Mouse (Mus musculus) spleen, adult 18-20 months (tissue): ENCODE data around the gene Gm21671.
"Not testable (repeated sequence)": the region's sequence is repeated elsewhere in the genome, so short reads cannot be mapped to it uniquely, and the experiment has no call there.

ENCODE experiments used
- DNase-seq, 2 experiments: peaks; one replicate each; pipeline ENCODE4 v3.0.0; 2022; ENCODE audit warnings: mixed read lengths in 2 of 2

The Gm21671 gene

GRCm38 (mm10) chr5:25954317-25954716, at the start of gene Gm21671:
TSS of gene Gm21671 (minus strand) at chr5:25954417.
- not testable (repeated sequence) for DNase-seq

GRCm38 (mm10) chr5:25988550-25988949, 34.3 kb upstream of the Gm21671 start, which contains the start of gene Gm21698:
TSS of gene Gm21698 (minus strand) at chr5:25988650.
- DNase-seq = not testable (repeated sequence)

- not testable (repeated sequence) for DNase-seq
Observed at GRCm38 (mm10) chr5:25972563-25972962, 18.3 kb upstream of the Gm21671 start, which contains the start of gene Gm21680. TSS of gene Gm21680 (minus strand) at chr5:25972663.

DNA sequence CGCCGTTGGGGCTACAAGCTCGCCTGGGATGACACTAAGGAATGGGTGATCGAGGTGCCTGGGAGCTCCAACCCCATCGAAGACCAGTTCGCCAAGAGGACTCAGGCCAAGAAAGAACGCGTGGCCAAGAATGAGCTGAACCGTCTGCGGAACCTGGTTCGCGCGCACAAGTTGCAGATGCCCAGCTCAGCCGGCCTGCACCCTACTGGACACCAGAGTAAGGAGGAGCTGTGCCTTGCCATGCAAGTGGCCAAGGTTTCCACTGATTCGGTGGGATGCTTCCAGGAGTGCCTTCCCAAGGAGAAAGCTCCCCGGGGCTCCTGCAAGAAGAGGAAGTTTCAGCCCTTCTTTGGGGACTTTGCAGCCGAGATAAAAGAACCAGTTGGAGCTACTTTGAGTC, 2.8 kb upstream of the Gm21671 start:
- not testable (repeated sequence) for DNase-seq

DNA sequence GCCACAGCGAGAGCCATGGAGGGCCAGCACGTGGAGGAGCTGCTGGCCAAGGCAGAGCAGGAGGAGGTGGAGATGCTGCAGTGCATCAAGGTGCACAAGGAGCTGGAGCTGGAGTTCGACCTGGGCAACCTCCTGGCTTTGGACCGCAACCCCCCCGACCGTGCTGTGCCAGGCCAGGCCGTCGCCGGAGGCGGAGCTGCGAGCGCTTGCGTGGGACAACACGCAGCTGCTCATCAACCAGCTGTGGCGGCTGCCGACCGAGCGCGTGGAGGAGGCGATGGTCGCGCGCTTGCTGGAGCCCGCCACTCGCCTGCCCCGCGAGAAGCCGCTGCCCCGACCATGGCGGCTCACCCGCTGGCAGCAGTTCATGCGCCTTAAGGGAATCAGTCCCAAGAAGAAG, 2.4 kb upstream of the Gm21671 start:
- not testable (repeated sequence) for DNase-seq

GRCm38 (mm10) chr5:25945391-25945790, 8.8 kb downstream of the Gm21671 start:
- not testable (repeated sequence) for DNase-seq

DNA sequence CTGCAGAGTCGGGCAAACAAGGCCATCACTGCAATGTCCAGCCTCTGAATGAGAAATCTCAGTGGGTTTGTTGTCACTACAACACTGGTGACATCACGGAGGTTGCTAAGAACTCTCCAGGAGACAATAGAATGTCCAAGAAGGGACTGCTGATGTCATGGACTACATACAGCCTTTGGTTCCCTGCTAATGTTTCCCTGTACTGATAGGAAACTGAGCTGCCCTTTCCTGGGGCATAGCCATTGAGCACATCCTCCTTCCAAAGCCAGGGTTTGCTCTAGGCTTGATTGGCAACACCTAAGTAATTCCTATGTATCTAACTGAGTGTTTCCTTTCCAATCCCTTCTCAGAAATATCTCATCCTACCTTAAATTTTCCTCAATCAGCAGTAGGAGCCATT, 11.9 kb downstream of the Gm21671 start, which contains the start of gene Gm21663:
Gene Gm21663 (minus strand): TSS at position 101 of the 400 bp plus-strand sequence.
- DNase-seq = not testable (repeated sequence)
